Comparison of ENCODE assay signal across 1 mouse cellular context in genomic region chr11:22846960-22847731, GRCm38 (mm10).
TF ChIP-seq lines count a peak whose summit lies in the region.

No protein-coding gene starts in this region.

TF ChIP-seq in MEL, 35 proteins besides CTCF, POLR2A, EP300 and RAD21 (continued from another document):
- peak; percentile 96 for TF ChIP-seq MYB (IDR thresholded peaks at IDR 0.05; ENCODE audit: low read depth, low read length)
- no peak for TF ChIP-seq JUND (IDR thresholded peaks at IDR 0.05; ENCODE audit: low read depth, low read length)
- no peak for TF ChIP-seq KAT2A (conservative IDR thresholded peaks at IDR 0.05; ENCODE audit: low read depth, low read length)
- no peak for TF ChIP-seq POLR2AphosphoS5 (IDR thresholded peaks at IDR 0.05; ENCODE audit: borderline replicate concordance, low read depth, low read length)
- peak; percentile 89 for TF ChIP-seq ZNF384 (IDR thresholded peaks at IDR 0.05; ENCODE audit: low read depth, low read length)
- peak; percentile 92 for TF ChIP-seq MYC (IDR thresholded peaks at IDR 0.05; ENCODE audit: low read depth, low read length)
- peak; percentile 90 for TF ChIP-seq SIN3A (IDR thresholded peaks at IDR 0.05; ENCODE audit: low read length)
- TF ChIP-seq NELFE (IDR thresholded peaks at IDR 0.05; ENCODE audit: low read depth, low read length) = no peak
- TF ChIP-seq CHD1 (IDR thresholded peaks at IDR 0.05; ENCODE audit: low read depth, low read length) = no peak
- TF ChIP-seq GABPA (IDR thresholded peaks at IDR 0.05; ENCODE audit: low read depth, low read length) = no peak
- TF ChIP-seq ETS1 (IDR thresholded peaks at IDR 0.05; ENCODE audit: low read depth, low read length) = peak; percentile 95
- TF ChIP-seq MAZ (IDR thresholded peaks at IDR 0.05; ENCODE audit: low read depth, low read length) = 0 out of 2 replicates have a peak, but pooled peaks have one; percentile 19
- no peak for TF ChIP-seq ELF1 (IDR thresholded peaks at IDR 0.05; ENCODE audit: low read depth, low read length)
- TF ChIP-seq BHLHE40 (IDR thresholded peaks at IDR 0.05; ENCODE audit: borderline replicate concordance, low read depth, low read length) = peak; percentile 99
- TF ChIP-seq USF1 (IDR thresholded peaks at IDR 0.05; ENCODE audit: low read depth, low read length) = no peak
- TF ChIP-seq TAL1 (IDR thresholded peaks at IDR 0.05; ENCODE audit: low read length) = peak; percentile 87
- no peak for TF ChIP-seq UBTF (IDR thresholded peaks at IDR 0.05; ENCODE audit: borderline replicate concordance, insufficient read depth, low read depth, low read length)
- TF ChIP-seq MAX (IDR thresholded peaks at IDR 0.05; ENCODE audit: low read length) = peak; percentile 84
- TF ChIP-seq POLR2AphosphoS2 (IDR thresholded peaks at IDR 0.05; ENCODE audit: low read length) = no peak
- no peak for TF ChIP-seq SMC3 (IDR thresholded peaks at IDR 0.05; ENCODE audit: low read depth, low read length)
- TF ChIP-seq E2F4 (IDR thresholded peaks at IDR 0.05; ENCODE audit: borderline replicate concordance, low read depth, low read length) = no peak
- TF ChIP-seq ZKSCAN1 (IDR thresholded peaks at IDR 0.05; ENCODE audit: low read depth, low read length) = no peak
- TF ChIP-seq HCFC1 (IDR thresholded peaks at IDR 0.05; ENCODE audit: low read depth, low read length) = no peak
- TF ChIP-seq MEF2A (IDR thresholded peaks at IDR 0.05; ENCODE audit: extremely low read depth, insufficient replicate concordance, low read depth, low read length, poor library complexity, severe bottlenecking) = no peak
